Mouse (Mus musculus): ENCODE data around the gene Sbf2.

Gene Sbf2

DNA sequence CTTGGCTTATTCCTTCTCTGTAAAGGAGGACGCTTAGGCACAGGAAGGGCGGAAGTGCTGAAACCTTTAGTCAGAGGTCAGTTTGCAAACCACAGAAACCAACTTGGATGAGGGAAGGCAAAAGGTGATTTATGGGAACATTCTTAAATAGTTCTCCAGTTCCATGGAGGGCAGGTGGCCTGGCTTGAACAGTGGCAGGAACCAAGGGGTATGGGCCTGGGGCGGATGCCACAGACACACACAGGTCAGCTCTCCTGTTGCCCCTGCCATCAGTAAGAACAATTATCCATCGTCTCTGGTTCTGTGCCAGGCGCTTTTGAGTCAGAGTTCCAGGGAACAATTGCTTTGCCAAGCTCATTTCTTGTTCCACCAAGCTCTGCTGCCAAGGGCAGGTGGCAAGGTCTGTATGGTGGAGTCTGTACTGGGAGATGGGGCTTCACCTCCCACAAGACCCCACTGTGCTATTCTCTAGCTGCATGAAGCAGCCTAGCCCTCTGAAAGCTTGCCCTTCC, 336.9 kb downstream of the Sbf2 start:
- DNase-seq (ENCODE audit: low spot score): no peak

DNA sequence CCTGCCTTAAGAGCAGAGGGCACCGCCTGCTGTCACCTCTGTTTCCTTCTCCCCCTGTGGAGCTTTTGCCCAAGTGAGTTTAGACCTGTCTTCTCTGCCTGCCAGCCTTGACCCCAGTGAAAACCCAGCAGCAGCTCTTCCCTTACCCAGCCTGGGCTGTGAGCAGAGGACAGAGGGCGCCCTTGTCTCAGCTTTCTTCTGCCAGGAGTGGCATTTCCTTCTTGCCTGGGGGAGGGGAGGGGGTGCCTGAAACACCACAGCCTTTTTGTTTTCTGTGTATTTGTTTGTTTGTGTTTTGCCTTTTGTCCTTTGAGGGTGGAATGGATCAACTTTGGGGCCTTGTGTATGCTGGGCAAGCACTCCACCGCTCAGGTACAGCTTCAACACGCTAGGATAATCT, 342.3 kb downstream of the Sbf2 start:
- DNase-seq (ENCODE audit: low spot score): no peak

DNA sequence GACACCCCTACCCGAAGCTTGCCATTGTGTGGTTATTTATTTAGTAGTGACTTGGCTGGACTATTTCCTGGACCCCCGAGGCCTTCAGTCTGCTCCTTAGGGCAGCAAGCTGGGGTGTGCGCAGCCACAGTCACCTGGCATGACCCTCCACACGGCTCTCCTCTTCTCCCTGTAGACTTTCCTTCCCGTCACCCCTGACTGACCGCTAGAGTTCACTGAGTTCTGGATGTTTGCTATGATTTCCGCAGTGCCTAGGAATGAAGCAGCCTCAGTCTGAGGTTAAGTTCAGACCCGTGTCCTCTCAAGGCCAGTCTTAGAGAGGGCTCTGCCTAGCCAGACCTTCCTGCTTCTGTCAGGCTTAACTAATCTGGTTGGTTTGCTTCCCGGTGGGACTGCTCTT, 342.9 kb downstream of the Sbf2 start:
- DNase-seq (ENCODE audit: low spot score): no peak

DNA sequence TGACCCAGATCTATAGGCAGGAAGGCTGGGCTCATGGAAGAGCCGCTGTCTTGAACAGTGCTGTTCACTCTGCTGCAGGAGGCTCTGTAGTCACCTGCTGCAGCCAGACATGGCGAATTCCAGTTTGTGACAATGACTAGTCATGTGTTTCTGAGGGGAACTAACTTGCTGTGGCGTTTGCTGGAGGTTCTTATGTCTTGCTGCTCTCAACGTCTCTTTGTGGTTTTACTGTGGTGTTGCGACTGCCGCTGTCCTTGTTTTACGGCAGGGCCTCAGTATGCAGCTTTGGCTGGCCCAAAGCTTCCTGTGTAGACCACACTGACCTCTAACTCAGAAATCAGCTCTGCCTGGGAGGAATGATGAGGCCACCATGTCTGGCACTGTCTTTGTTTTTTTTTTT, 344.3 kb downstream of the Sbf2 start:
- no peak for DNase-seq (ENCODE audit: low spot score)

DNA sequence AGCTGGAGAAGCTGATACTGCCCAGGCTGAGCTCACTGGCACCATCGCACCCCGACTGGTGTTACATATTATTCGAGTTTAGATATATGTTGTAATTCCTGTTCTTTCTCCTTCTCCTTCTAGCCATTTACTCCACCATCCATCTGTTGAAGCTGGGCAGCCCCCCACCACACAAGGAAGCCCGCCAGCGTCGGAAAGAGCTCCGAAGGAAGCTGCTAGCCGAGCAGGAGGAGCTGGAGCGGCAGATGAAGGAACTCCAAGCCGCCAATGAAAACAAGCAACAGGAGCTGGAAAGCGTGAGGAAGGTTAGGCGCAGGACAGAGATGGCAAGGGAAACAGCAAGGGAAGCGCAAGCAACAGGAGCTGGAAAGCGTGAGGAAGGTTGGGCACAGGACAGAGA, 344.9 kb downstream of the Sbf2 start:
- DNase-seq (ENCODE audit: low spot score): no peak

- DNase-seq (ENCODE audit: low spot score): no peak
These were observed 346.2 kb downstream of the Sbf2 start for GRCm38 (mm10) chr7:110268511-110268910.

GRCm38 (mm10) chr7:110267994-110268393, 346.7 kb downstream of the Sbf2 start:
- no peak for DNase-seq (ENCODE audit: low spot score)

- no peak for DNase-seq (ENCODE audit: low spot score)
These were observed 347.7 kb downstream of the Sbf2 start for GRCm38 (mm10) chr7:110267014-110267413.

GRCm38 (mm10) chr7:110265796-110266195, 348.9 kb downstream of the Sbf2 start:
- peak; percentile 87 for DNase-seq (ENCODE audit: low spot score)

DNA sequence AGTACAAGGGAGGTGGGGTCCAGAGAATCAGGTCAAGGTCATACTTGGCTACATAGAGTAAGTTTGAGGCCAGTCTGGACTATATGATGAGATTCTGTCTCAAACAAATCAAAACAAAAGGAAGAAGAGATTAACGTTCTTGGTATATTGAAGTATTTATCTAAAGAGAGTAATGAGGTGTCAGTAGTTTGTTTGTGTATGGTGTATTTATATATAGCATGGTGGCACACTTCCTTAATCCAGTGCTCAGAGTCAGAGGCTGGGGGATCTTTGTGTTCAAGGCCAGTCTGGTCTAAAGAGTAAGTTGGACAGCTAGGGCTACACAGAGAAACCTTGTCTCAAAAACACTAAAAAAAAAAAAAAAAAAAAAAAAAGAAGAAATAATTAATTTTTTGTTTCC, 351.2 kb downstream of the Sbf2 start:
- DNase-seq (ENCODE audit: low spot score): no peak

- DNase-seq (ENCODE audit: low spot score): no peak
These were observed 352.1 kb downstream of the Sbf2 start for GRCm38 (mm10) chr7:110262661-110263060.

GRCm38 (mm10) chr7:110261807-110262206, 352.9 kb downstream of the Sbf2 start:
- no peak for DNase-seq (ENCODE audit: low spot score)

GRCm38 (mm10) chr7:110259966-110260711, 354.6 kb downstream of the Sbf2 start:
- DNase-seq (ENCODE audit: low spot score): peak; percentile 28

DNA sequence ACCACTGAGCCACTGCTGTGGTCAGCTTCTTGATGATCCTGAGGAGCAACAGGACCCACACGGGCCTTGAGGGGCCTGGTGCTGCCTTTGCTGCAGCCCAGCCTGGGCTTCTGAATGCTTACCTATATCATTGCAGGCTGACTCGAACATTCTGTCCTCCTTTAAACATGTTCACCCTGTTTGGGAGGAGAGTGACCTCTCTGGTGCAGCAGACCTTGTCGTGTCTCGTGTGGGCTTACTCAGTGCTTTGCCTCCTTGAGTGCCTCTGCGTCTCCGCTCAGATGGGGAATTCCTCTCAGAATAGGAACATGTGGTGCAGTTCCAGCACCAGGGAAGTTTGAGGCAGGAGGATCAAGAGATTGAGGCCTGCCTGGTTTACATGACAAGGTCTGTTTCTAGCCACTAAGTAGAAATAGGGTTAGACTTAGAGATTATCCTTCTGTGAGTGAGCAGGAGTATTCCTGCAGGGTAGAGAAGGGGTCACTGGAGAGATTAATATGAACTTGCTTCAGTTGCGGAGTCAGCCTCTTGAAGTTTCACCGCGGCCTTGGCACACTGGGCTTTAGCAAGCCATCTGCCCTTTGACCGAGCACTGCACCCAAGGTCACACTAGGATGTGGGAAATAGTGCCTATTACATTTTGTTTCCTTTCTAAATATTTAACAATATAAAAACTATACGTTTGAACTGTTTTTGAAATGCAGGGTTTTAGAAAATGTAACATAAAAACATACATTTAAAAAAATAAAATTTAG, 356.3 kb downstream of the Sbf2 start:
- DNase-seq (ENCODE audit: low spot score): no peak

Data from layer of hippocampus, adult 11-12 months (tissue).